Mouse (Mus musculus) testis, adult 2 months (tissue): ENCODE measurements at regions not wholly inside any gene's neighbourhood (a gene's known extent, or its start where the extent isn't known, plus 50 kb on each side); places are given as distances from the start of the nearest gene placed in this dataset.

Source experiments
- CTCF ChIP-seq: fragments of 200-500 bp; IDR thresholded peaks from 2 replicates; pipeline ENCODE4 v1.5.1; 2012; ENCODE audit warnings: low read depth, mild to moderate bottlenecking, inconsistent platforms, low read length, moderate library complexity; ENCODE audit not compliant: control insufficient read depth, insufficient read depth, insufficient replicate concordance
- POLR2A ChIP-seq: fragments of 200-500 bp; IDR thresholded peaks from 2 replicates; pipeline ENCODE4 v1.6.1; 2012; ENCODE audit warnings: low read depth, mild to moderate bottlenecking, inconsistent platforms, low read length, moderate library complexity; ENCODE audit not compliant: control insufficient read depth

DNA sequence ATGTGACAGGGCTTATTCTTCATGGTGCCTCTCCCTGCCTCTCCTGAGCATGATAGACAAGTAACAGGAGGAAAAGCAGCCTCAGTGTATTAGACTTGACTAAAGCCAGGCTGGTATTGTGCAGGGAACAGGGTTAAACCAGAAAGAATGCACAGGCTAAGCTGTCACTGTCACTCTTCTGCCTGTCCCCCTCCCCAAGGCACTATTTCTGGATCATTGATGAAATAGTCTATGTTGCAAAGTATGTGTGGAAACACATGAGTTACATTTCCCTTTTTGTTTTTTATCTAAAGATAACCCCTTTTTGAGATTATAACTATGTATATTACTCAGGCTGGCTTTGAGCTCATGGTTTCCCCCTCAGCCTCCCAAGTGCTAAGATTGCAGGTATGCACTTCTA lies 436.5 kb upstream of the Nr5a2 start:
- TF ChIP-seq POLR2A (no peak), CTCF (no peak)
